In the genomic region with DNA sequence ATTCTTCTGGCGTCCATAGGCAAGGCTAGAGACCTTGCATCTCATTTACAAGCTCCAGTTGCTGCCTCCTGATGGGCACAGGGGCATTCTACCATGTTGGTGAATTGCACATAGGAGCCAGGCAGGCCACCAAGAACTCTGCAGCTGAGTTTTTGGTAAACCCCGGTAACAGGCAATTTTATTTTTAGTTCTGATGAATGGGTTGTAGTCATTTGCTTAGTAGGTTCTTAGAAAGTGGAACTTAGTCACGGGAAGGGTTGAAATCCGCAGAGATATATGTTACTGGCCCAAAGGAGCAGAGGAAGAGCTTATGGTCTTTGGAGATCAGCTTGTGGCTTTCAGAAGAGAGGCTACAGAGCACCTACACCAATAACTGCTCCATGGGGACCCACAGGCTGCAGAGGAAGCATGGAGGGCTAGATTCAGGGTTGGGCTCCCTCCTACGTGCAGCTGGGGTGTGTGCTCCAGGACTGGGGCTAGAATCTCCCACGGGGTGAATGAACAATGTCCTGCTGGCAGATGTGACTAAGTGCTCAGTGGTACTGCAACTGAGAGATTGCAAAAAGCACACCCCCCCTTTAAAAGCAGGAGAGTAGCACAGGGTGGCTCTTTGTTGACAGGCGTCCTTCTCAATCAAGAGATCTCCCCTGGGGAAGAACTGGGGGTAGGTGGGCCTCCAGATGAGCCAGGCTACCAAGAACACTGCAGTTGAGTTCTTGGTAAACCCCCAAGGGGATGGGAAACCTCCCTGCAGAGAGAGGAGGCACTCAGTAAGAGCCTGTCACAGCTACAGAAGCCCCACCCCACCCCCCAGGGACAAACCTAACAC, we compare ENCODE assay signal across 16 mouse cellular contexts.
DNase-seq lines count a peak whose midpoint lies in the region; ATAC-seq and TF ChIP-seq lines count a peak whose summit lies in the region.
"Had no signal": no experiment of that assay in that cellular context is flagged by ENCODE, and none has a peak within 500 bp of the region (broad histone marks: within the 10 kb centered on the region; RNA-seq: fewer than 3 reads in every experiment).

No protein-coding gene starts in this region.

- H3K79me2 ChIP-seq in macrophage (ENCODE audit: inconsistent target), result no peaks in the 10 kb centered on the region

- no peak overlapping the region for H3K4me2 ChIP-seq in forebrain, embryonic 15.5 days (replicated peaks)
- H3K4me2 ChIP-seq: hindbrain, embryonic 13.5 days; limb, embryonic 12.5 days had no signal

- H3K36me3 ChIP-seq in forebrain, embryonic 10.5 days (replicated peaks), result no peaks in the 10 kb centered on the region
- no peaks in the 10 kb centered on the region for H3K36me3 ChIP-seq in forebrain, embryonic 15.5 days
- no peaks in the 10 kb centered on the region for H3K36me3 ChIP-seq in limb, embryonic 10.5 days
- H3K36me3 ChIP-seq in macrophage (ENCODE audit: inconsistent target), result no peaks in the 10 kb centered on the region
- H3K36me3 ChIP-seq: hindbrain, embryonic 13.5 days; limb, embryonic 12.5 days had no signal

- intact Hi-C loops in left cerebral cortex, postnatal 4 days (cut with DNase I), result no loop called here

- TF ChIP-seq CTCF in bone marrow, adult 2 months (IDR thresholded peaks at IDR 0.05; ENCODE audit: control insufficient read depth, insufficient read depth, low read length), result no peak

- H3K9me3 ChIP-seq in forebrain, embryonic 10.5 days, result no peaks in the 10 kb centered on the region
- H3K9me3 ChIP-seq in forebrain, embryonic 15.5 days, result no peaks in the 10 kb centered on the region
- no peaks in the 10 kb centered on the region for H3K9me3 ChIP-seq in limb, embryonic 10.5 days (replicated peaks)
- H3K9me3 ChIP-seq: hindbrain, embryonic 13.5 days had no signal

- H3K27ac ChIP-seq in forebrain, embryonic 10.5 days, result peak overlapping the region; percentile 11
- no peak overlapping the region for H3K27ac ChIP-seq in forebrain, embryonic 15.5 days (replicated peaks)
- H3K27ac ChIP-seq in bone marrow, adult 2 months (ENCODE audit: control insufficient read depth, insufficient read depth, low read depth, low read length, poor library complexity), result peak overlapping the region; percentile 8; the same call in 1 of the 2 replicates
- 0 out of 2 replicates have a peak overlapping the region, but pooled peaks have one; percentile 59 for H3K27ac ChIP-seq in limb, embryonic 10.5 days
- H3K27ac ChIP-seq in macrophage, result peak overlapping the region; percentile 86
- H3K27ac ChIP-seq: hindbrain, embryonic 13.5 days; limb, embryonic 12.5 days had no signal

- no peaks in the 10 kb centered on the region for H3K27me3 ChIP-seq in forebrain, embryonic 10.5 days (ENCODE audit: poor library complexity, severe bottlenecking)
- H3K27me3 ChIP-seq in forebrain, embryonic 15.5 days, result no peaks in the 10 kb centered on the region
- no peaks in the 10 kb centered on the region for H3K27me3 ChIP-seq in limb, embryonic 10.5 days (ENCODE audit: low read depth, poor library complexity, severe bottlenecking)
- H3K27me3 ChIP-seq: hindbrain, embryonic 13.5 days; limb, embryonic 12.5 days had no signal

- no peak overlapping the region for H3K9ac ChIP-seq in forebrain, embryonic 15.5 days (replicated peaks)
- H3K9ac ChIP-seq: hindbrain, embryonic 13.5 days; limb, embryonic 12.5 days had no signal

- peaks cover 23% of the 10 kb centered on the region for H3K4me1 ChIP-seq in forebrain, embryonic 10.5 days
- H3K4me1 ChIP-seq in forebrain, embryonic 15.5 days, result no peaks in the 10 kb centered on the region
- peaks cover 4% of the 10 kb centered on the region; the same call in 1 of the 2 replicates for H3K4me1 ChIP-seq in bone marrow, adult 2 months (ENCODE audit: control insufficient read depth, insufficient read depth, low read length)
- H3K4me1 ChIP-seq in limb, embryonic 10.5 days, result peaks cover 26% of the 10 kb centered on the region

- ATAC-seq in forebrain, embryonic 15.5 days (replicated peaks), result no peak
- ATAC-seq: intestine, postnatal 0 days had no signal

- no peak for DNase-seq in forebrain, embryonic 10.5 days (ENCODE audit: extremely low spot score, low spot score)
- DNase-seq in limb, embryonic 10.5 days (ENCODE audit: low spot score), result no peak
- DNase-seq in cerebellum, postnatal 4 days (ENCODE audit: low spot score in 2 of 2), result no peak
- no peak for DNase-seq in cerebellum, postnatal 36 days
- DNase-seq in left cerebral cortex, postnatal 4 days, result no peak
- DNase-seq: cerebellum, adult 9-10 months; heart, adult 18-20 months; kidney, postnatal 25 days; midbrain, embryonic 14.5 days; thymus, postnatal 4 days had no signal

- WGBS in forebrain, embryonic 10.5 days, result 72% methylated on average over 7 of the region's 7 CpGs
- WGBS in forebrain, embryonic 15.5 days, result 79% methylated on average over 7 of the region's 7 CpGs
- WGBS in bone marrow, adult 2 months, result 39% methylated on average over 7 of the region's 7 CpGs
- WGBS in limb, embryonic 10.5 days, result 66% methylated on average over 7 of the region's 7 CpGs
- 48% methylated on average over 7 of the region's 7 CpGs for WGBS in macrophage (ENCODE audit: missing documents)

- no peak for TF ChIP-seq POLR2A in bone marrow, adult 2 months (IDR thresholded peaks at IDR 0.05; ENCODE audit: borderline replicate concordance, control insufficient read depth, low read depth, low read length)

- H3K4me3 ChIP-seq in forebrain, embryonic 10.5 days, result no peak overlapping the region
- no peak overlapping the region for H3K4me3 ChIP-seq in forebrain, embryonic 15.5 days
- H3K4me3 ChIP-seq in bone marrow, adult 2 months (replicated peaks; ENCODE audit: control insufficient read depth, low read depth, low read length), result no peak overlapping the region
- no peak overlapping the region for H3K4me3 ChIP-seq in limb, embryonic 10.5 days
- H3K4me3 ChIP-seq in macrophage (ENCODE audit: inconsistent target), result no peak overlapping the region
- H3K4me3 ChIP-seq: hindbrain, embryonic 13.5 days; limb, embryonic 12.5 days had no signal
